Comparison of ENCODE assay signal across 8 mouse cellular contexts in the genomic region with DNA sequence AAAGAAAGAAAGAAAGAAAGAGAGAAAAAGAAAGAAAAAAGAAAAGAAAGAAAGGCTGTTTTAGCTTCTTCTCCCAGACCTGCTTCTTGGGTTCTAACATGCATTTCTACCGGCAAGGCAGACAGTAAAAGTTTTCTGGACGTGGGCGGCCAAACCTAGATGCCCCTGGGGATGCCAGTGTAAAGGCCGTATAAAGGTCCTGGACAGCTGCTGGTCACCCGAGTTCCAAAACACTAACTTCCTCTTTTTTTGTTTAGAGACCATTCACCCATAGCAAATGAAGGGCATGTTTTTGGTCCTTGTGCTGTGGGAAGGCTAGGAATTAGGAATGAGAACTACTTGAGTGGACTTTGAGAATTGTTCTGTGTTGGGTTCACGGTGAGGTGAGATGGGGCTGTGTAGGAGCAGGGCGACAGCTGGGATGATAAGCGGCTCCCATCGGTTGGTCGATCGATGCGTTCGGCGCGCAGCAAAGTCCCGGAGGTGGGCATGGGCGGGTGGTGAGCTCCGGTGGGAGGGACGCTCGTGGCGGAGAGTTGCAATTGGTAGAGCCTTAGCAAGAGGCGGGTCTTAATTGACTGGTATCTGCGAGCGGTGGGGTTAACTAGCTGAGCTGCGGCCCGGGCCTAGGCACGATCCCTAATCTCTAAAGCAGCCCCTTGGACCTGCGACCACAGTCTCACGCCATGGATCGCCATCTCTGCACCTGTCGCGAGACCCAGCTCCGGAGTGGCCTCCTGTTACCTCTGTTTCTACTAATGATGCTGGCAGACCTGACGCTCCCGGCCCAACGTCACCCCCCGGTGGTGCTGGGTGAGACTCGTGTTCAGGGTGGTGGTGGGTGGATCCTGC. TPM values are rescaled to one million over a fixed set of nuclear protein-coding genes. Genes with fewer than 3 reads are reported as not detected.
DNase-seq lines count a peak whose midpoint lies in the region; ATAC-seq and TF ChIP-seq lines count a peak whose summit lies in the region.

TSS of gene Pla2g15 (plus strand) at position 599 of the 852 bp plus-strand sequence.

- peak within 1 kb of the TSS; percentile 63 for H3K9ac ChIP-seq in embryonic facial prominence, embryonic 15.5 days
- peak within 1 kb of the TSS; percentile 73 for H3K9ac ChIP-seq in limb, embryonic 14.5 days (ENCODE audit: low read depth, low read length, severe bottlenecking)
- H3K9ac ChIP-seq in midbrain, embryonic 16.5 days (ENCODE audit: low read depth, low read length) = peak within 1 kb of the TSS; percentile 89

- WGBS in embryonic facial prominence, embryonic 15.5 days = 2% methylated on average over 38 of the region's 38 CpGs
- 2% methylated on average over 38 of the region's 38 CpGs for WGBS in limb, embryonic 14.5 days
- 2% methylated on average over 38 of the region's 38 CpGs for WGBS in midbrain, embryonic 16.5 days
- under 1% methylated on average over 38 of the region's 38 CpGs for WGBS in spleen, adult 2 months

- peak within 1 kb of the TSS; percentile 65 for H3K4me2 ChIP-seq in embryonic facial prominence, embryonic 15.5 days (replicated peaks)
- peak within 1 kb of the TSS; percentile 61 for H3K4me2 ChIP-seq in limb, embryonic 14.5 days (replicated peaks; ENCODE audit: low read depth, low read length, severe bottlenecking)
- peak within 1 kb of the TSS; percentile 86 for H3K4me2 ChIP-seq in midbrain, embryonic 16.5 days (ENCODE audit: low read length)

- peaks cover 12% of the 10 kb centered on the region; the same call in 1 of the 2 replicates for H3K36me3 ChIP-seq in embryonic facial prominence, embryonic 15.5 days
- H3K36me3 ChIP-seq in limb, embryonic 14.5 days (ENCODE audit: control insufficient read depth, insufficient read depth, low read length) = peaks cover 8% of the 10 kb centered on the region
- no peaks in the 10 kb centered on the region for H3K36me3 ChIP-seq in midbrain, embryonic 16.5 days (ENCODE audit: control insufficient read depth, insufficient read depth, low read length)
- H3K36me3 ChIP-seq in spleen, adult 2 months (ENCODE audit: control insufficient read depth, insufficient read depth, low read length) = no peaks in the 10 kb centered on the region

- no peaks in the 10 kb centered on the region for H3K9me3 ChIP-seq in embryonic facial prominence, embryonic 15.5 days (replicated peaks)
- H3K9me3 ChIP-seq in limb, embryonic 14.5 days (ENCODE audit: control insufficient read depth, low read length) = no peaks in the 10 kb centered on the region
- H3K9me3 ChIP-seq in midbrain, embryonic 16.5 days (replicated peaks; ENCODE audit: control insufficient read depth, low read length, poor library complexity, severe bottlenecking) = no peaks in the 10 kb centered on the region

- peak within 1 kb of the TSS; percentile 99 for H3K27ac ChIP-seq in bone marrow macrophage, adult 2 months (ENCODE audit: insufficient read depth, low read depth, low read length)
- H3K27ac ChIP-seq in embryonic facial prominence, embryonic 15.5 days (replicated peaks) = 0 out of 2 replicates have a peak within 1 kb of the TSS, but pooled peaks have one; percentile 60
- H3K27ac ChIP-seq in limb, embryonic 14.5 days (replicated peaks; ENCODE audit: low read depth, low read length) = no peak within 1 kb of the TSS
- H3K27ac ChIP-seq in midbrain, embryonic 16.5 days (ENCODE audit: low read length) = peak within 1 kb of the TSS; percentile 51
- peak within 1 kb of the TSS; percentile 85 for H3K27ac ChIP-seq in spleen, adult 2 months (ENCODE audit: insufficient read depth, low read length)

- H3K27me3 ChIP-seq in embryonic facial prominence, embryonic 15.5 days = no peaks in the 10 kb centered on the region
- no peaks in the 10 kb centered on the region for H3K27me3 ChIP-seq in limb, embryonic 14.5 days (ENCODE audit: control insufficient read depth, insufficient read depth, low read length)
- H3K27me3 ChIP-seq in midbrain, embryonic 16.5 days (ENCODE audit: control insufficient read depth, insufficient read depth, low read depth, low read length) = no peaks in the 10 kb centered on the region
- no peaks in the 10 kb centered on the region for H3K27me3 ChIP-seq in spleen, adult 2 months (ENCODE audit: control insufficient read depth, insufficient read depth, low read length)

- DNase-seq in B cell, adult 2 months = peak; percentile 93 to 94
- DNase-seq in heart, adult 8-10 months (ENCODE audit: low spot score) = peak; percentile 93
- peak; percentile 94 for DNase-seq in kidney, adult 9 months
- DNase-seq in limb, embryonic 14.5 days (ENCODE audit: low spot score) = peak; percentile 93
- peak; percentile 84 to 95 for DNase-seq in spleen, adult 2 months (ENCODE audit: low read depth in 1 of 2, low spot score in 2 of 2)

- TF ChIP-seq CTCF in bone marrow macrophage, adult 2 months (IDR thresholded peaks at IDR 0.05; ENCODE audit: low read depth, low read length) = no peak
- TF ChIP-seq CTCF in spleen, adult 2 months (IDR thresholded peaks at IDR 0.05; ENCODE audit: extremely low read depth, insufficient read depth, insufficient read length, insufficient replicate concordance) = no peak

- H3K4me3 ChIP-seq in bone marrow macrophage, adult 2 months (ENCODE audit: insufficient read depth, low read length) = peak within 1 kb of the TSS; percentile 77
- peak within 1 kb of the TSS; percentile 84 for H3K4me3 ChIP-seq in embryonic facial prominence, embryonic 15.5 days (replicated peaks)
- peak within 1 kb of the TSS; percentile 78 for H3K4me3 ChIP-seq in limb, embryonic 14.5 days (replicated peaks; ENCODE audit: low read length)
- peak within 1 kb of the TSS; percentile 87 for H3K4me3 ChIP-seq in midbrain, embryonic 16.5 days (ENCODE audit: low read depth, low read length)
- H3K4me3 ChIP-seq in spleen, adult 2 months (ENCODE audit: extremely low read depth, insufficient read depth, insufficient read length) = peak within 1 kb of the TSS; percentile 81

- peak; percentile 95 for ATAC-seq in embryonic facial prominence, embryonic 15.5 days (ENCODE audit: insufficient number of reproducible peaks, low FRiP score, low TSS enrichment, low read depth)
- peak; percentile 98 for ATAC-seq in limb, embryonic 14.5 days (ENCODE audit: low FRiP score, low read depth)
- peak; percentile 99 for ATAC-seq in midbrain, embryonic 16.5 days

- no peak for TF ChIP-seq POLR2A in bone marrow macrophage, adult 2 months (IDR thresholded peaks at IDR 0.05; ENCODE audit: borderline replicate concordance, low read depth, low read length)
- no peak for TF ChIP-seq POLR2A in limb, embryonic 14.5 days (IDR thresholded peaks at IDR 0.05; ENCODE audit: borderline replicate concordance, extremely low read depth, insufficient read depth, insufficient read length)
- TF ChIP-seq POLR2A in spleen, adult 2 months (IDR thresholded peaks at IDR 0.05; ENCODE audit: low read depth, low read length) = peak; percentile 63; the same call in 1 of the 2 replicates

- H3K4me1 ChIP-seq in bone marrow macrophage, adult 2 months (ENCODE audit: control insufficient read depth, insufficient read depth, low read length) = peaks cover 68% of the 10 kb centered on the region
- peaks cover 22% of the 10 kb centered on the region for H3K4me1 ChIP-seq in embryonic facial prominence, embryonic 15.5 days
- H3K4me1 ChIP-seq in limb, embryonic 14.5 days (ENCODE audit: control insufficient read depth, insufficient read depth, low read length) = peaks cover 6% of the 10 kb centered on the region; the same call in 1 of the 2 replicates
- peaks cover 19% of the 10 kb centered on the region for H3K4me1 ChIP-seq in midbrain, embryonic 16.5 days (ENCODE audit: control insufficient read depth, insufficient read depth, low read length)
- H3K4me1 ChIP-seq in spleen, adult 2 months (ENCODE audit: control insufficient read depth, insufficient read depth, insufficient read length) = peaks cover 7% of the 10 kb centered on the region; the same call in 1 of the 2 replicates

RNA-seq across cellular contexts. Expression of gene Pla2g15, which starts in this region (rescaled TPM):
- 144 and 153 TPM in 2 replicates for polyA plus RNA-seq in bone marrow macrophage, adult 2 months (2012; ENCODE audit: insufficient read depth, insufficient read length, missing spikeins)
- polyA plus RNA-seq in embryonic facial prominence, embryonic 15.5 days (2015; fragmentation: Nextera tagmentation; extraction: Ambion mirVana) = 17.3 and 18.6 TPM in 2 replicates
- total RNA-seq in heart, adult 8-10 months (2022) = 10 to 100 TPM in 1 of 4 experiments, 1 to 10 TPM in 3; 7.7 to 10.0 (median 9.4) TPM
- polyA plus RNA-seq in limb, embryonic 14.5 days (2012; rRNA removed) = 13.7 and 15.0 TPM in 2 replicates
- polyA plus RNA-seq in limb, embryonic 14.5 days (2014; fragmentation: Nextera tagmentation; extraction: Ambion mirVana) = 6.3 and 7.8 TPM in 2 replicates
- 24.5 and 25.2 TPM in 2 replicates for polyA plus RNA-seq in midbrain, embryonic 16.5 days (2015; fragmentation: Nextera tagmentation; extraction: Ambion mirVana)
- 24.6 and 35.4 TPM in 2 replicates for polyA plus RNA-seq in spleen, adult 2 months (2012; rRNA removed)
